Mouse (Mus musculus) hematopoietic multipotent progenitor cell, adult 10-12 weeks (in vitro differentiated cells): Measurements from ENCODE around the gene Fmo4. TPM values are rescaled to one million over a fixed set of nuclear protein-coding genes. Genes with fewer than 3 reads are reported as not detected.

ENCODE experiments used
- polyA plus RNA-seq: library from polyadenylated mRNA; stranded (reverse); fragments of >175 nt; gene quantifications from 2 replicates; pipeline ENCODE4 v1.2.3, GENCODE M21; 2012; ENCODE audit warnings: low replicate concordance

Gene Fmo4
- polyA plus RNA-seq = not detected in 2 replicates

DNA sequence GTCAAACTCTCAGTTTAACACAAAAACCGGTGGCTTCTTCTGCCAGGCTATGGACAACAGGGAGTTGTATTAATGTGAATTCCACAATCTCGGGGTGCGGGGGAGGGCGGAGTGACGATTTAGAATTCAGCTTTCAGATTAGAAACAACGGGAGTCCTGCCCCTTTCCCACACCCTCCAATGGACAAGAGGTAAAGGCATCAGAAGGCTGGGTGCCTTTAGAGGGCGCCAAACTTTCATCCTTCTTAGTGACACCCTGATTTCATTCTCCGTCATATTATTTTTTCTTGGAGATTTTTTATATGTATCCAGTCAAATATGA lies at the start of gene Fmo4:
Fmo4 (minus strand) TSS at position 137 of the 321 bp plus-strand sequence.

Other genes starting within 250 kb of the Fmo4 start
- 25.3 and 29.2 TPM in 2 replicates for gene Vamp4, start 243.5 kb downstream of the Fmo4 start, polyA plus RNA-seq
- gene Myoc, start 174.8 kb downstream of the Fmo4 start, polyA plus RNA-seq = 0.12 TPM in 1 of 2 replicates, not detected in the other
- gene Myocos, start 155.8 kb downstream of the Fmo4 start, polyA plus RNA-seq = not detected in 2 replicates
- 43.4 and 94.0 TPM in 2 replicates for gene Prrc2c, start 73.4 kb downstream of the Fmo4 start, polyA plus RNA-seq
- not detected in 2 replicates for gene Fmo1, start 52.6 kb upstream of the Fmo4 start, polyA plus RNA-seq
- not detected in 2 replicates for gene Fmo2, start 84.8 kb upstream of the Fmo4 start, polyA plus RNA-seq
- not detected in 2 replicates for gene Fmo6, start 123.5 kb upstream of the Fmo4 start, polyA plus RNA-seq
- not detected in 2 replicates for gene Fmo3, start 170.6 kb upstream of the Fmo4 start, polyA plus RNA-seq